Mouse (Mus musculus) midbrain, embryonic 11.5 days (tissue): ENCODE results near the gene Vwa8. TPM values are rescaled to one million over a fixed set of nuclear protein-coding genes. Genes with fewer than 3 reads are reported as not detected.

Source experiments
- ATAC-seq: fragments of 200-750 bp; cut with Nextera tagmentation; 2 replicates; pipeline ENCODE4 v1.8.0; 2017; ENCODE audit warnings: moderate TSS enrichment, moderate library complexity; ENCODE audit not compliant: low FRiP score
- DNase-seq: peaks from one replicate; pipeline ENCODE4 v3.0.0; 2015; ENCODE audit warnings: low spot score; ENCODE audit errors: missing footprints
- H3K27ac ChIP-seq: fragments of 300-500 bp; sonication (generic); 2 replicates; pipeline ENCODE4 v1.5.1; 2014; ENCODE audit warnings: low read depth, low read length
- H3K27me3 ChIP-seq: fragments of 300-500 bp; sonication (generic); 2 replicates; pipeline ENCODE4 v1.6.1; 2014; ENCODE audit warnings: mild to moderate bottlenecking, low read length, moderate library complexity, mixed read lengths; ENCODE audit not compliant: control insufficient read depth, insufficient read depth
- H3K36me3 ChIP-seq: fragments of 300-500 bp; sonication (generic); 2 replicates; pipeline ENCODE4 v1.6.1; 2014; ENCODE audit warnings: mild to moderate bottlenecking, low read length, moderate library complexity, mixed read lengths; ENCODE audit not compliant: control insufficient read depth, insufficient read depth
- H3K4me1 ChIP-seq: fragments of 300-500 bp; sonication (generic); 2 replicates; pipeline ENCODE4 v1.6.1; 2014; ENCODE audit warnings: low read length; ENCODE audit not compliant: control insufficient read depth, insufficient read depth
- H3K4me2 ChIP-seq: fragments of 300-500 bp; sonication (generic); 2 replicates; pipeline ENCODE4 v1.6.1; 2014; ENCODE audit warnings: mild to moderate bottlenecking, moderate library complexity
- H3K4me3 ChIP-seq: fragments of 300-500 bp; sonication (generic); 2 replicates; pipeline ENCODE4 v1.5.1; 2014; ENCODE audit warnings: low read depth, low read length
- H3K9ac ChIP-seq: fragments of 300-500 bp; sonication (generic); 2 replicates; pipeline ENCODE4 v1.6.1; 2014; ENCODE audit warnings: low read length
- H3K9me3 ChIP-seq: fragments of 300-500 bp; sonication (generic); 2 replicates; pipeline ENCODE4 v1.6.1; 2016; ENCODE audit warnings: low read length; ENCODE audit not compliant: control insufficient read depth
- WGBS: fragments of 180-500 bp; shearing (Covaris S2); extraction: QIAGEN DNeasy Blood & Tissue Kit; methylation state at CpG from one replicate; pipeline ENCODE4 v1.1.7; 2014; 5-methylcytosine and 5-hydroxymethylcytosine counted together
- polyA plus RNA-seq: library from polyadenylated mRNA; unstranded; fragments of >200 nt; fragmentation: Nextera tagmentation; extraction: Ambion mirVana; gene quantifications from 2 replicates; pipeline ENCODE4 v1.2.1, GENCODE M21; 2014

Gene Vwa8
- polyA plus RNA-seq, 1 experiment from 2014 or later: 7.0 TPM

DNA sequence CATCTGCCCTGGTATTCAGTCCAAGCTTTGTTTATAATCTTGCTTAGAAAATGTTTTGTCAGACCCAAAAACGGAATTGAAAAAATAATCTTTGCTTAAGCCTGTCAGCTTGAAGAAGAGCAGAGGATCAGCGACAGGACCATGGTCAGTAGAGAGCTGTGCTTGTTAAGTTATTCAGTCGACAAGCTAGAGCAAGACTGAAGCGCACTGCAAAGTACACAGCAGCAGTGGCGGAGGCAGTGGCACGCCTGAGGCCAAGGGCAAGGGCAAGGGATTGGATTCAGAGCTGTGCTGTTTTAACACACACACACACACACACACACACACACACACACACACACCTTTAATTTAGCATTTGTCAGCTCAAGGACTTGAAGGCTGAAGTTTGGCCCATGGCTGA, 263.2 kb downstream of the Vwa8 start:
- no peaks in the 10 kb centered on the region for H3K36me3 ChIP-seq
- no peak overlapping the region for H3K27ac ChIP-seq
- ATAC-seq (no peak), DNase-seq (no peak)
- H3K9me3 ChIP-seq: no peaks in the 10 kb centered on the region
- no peak overlapping the region for H3K4me3 ChIP-seq
- no peaks in the 10 kb centered on the region for H3K27me3 ChIP-seq
- H3K4me2 ChIP-seq: no peak overlapping the region
- no peak overlapping the region for H3K9ac ChIP-seq
- H3K4me1 ChIP-seq: no peaks in the 10 kb centered on the region
- WGBS: 84% methylated on average over 6 of the region's 6 CpGs

DNA sequence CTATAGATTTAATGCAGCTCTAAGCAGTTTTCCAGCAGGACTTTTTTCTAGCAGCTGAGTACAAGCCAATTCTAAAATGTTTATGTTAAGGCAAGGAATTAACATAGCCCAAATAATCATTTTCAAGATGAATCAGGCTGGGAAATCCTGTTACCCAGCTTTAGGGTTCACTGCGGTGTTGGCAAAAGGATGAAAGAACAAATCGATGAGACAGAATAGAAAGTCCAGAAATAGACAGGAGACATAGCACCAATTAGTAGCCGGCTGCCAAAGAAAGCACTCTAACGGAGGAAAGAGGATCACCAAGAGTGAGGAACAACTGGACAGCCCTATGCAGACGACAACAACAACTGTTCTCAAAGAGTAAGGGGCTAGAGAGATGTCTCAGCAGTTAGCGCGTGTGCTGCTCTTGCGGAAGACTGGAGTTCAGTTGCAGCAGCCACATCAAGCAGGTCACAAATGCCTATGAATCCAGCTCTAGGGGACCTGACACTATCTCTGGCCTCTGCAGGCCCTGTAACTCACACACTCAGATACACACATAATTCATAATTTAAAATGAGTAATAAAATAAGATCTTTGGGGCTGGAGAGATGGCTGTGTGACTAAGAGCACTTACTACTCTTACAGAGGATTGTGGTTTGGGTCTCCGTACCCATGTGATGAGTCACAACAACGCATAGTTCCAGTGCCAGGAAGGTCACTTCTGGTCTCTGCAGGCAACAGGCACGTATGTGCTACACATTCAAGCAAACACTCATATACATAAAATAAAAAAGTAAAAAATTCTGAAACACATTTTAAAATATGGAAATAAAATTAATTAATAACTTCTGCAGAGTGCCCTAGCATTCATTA, 265.9 kb downstream of the Vwa8 start:
- Histone ChIP-seq H3K4me1 (no peaks in the 10 kb centered on the region), H3K27ac (no peak overlapping the region), H3K9ac (no peak overlapping the region), H3K36me3 (no peaks in the 10 kb centered on the region), H3K4me3 (no peak overlapping the region), H3K27me3 (no peaks in the 10 kb centered on the region), H3K9me3 (no peaks in the 10 kb centered on the region), H3K4me2 (no peak overlapping the region)
- ATAC-seq: no peak
- no peak for DNase-seq
- WGBS: 91% methylated on average over 11 of the region's 11 CpGs

DNA sequence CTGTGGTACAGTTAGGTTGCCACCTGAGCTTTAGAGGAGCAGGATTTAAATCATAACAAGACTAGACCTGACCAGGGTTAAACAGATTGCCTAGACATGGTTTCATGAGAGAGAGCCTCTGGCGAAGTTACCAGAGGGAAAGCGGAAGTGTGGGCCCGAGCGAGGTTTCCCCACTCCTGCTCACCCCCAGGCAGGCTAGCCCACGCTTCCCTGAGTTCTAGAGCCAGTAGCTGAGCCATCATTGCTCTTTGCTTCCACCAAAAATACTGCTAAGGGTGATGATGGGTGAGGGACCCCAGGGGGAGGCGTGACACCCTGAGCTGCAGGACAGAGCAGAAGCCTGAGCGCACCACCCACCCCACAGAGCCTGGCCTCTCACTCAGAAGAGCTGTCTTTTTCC, 269.6 kb downstream of the Vwa8 start:
- no peak overlapping the region for H3K4me3 ChIP-seq
- ATAC-seq (no peak), DNase-seq (no peak)
- H3K9ac ChIP-seq: no peak overlapping the region
- no peak overlapping the region for H3K4me2 ChIP-seq
- 93% methylated on average over 7 of the region's 7 CpGs for WGBS
- no peaks in the 10 kb centered on the region for H3K36me3 ChIP-seq
- no peaks in the 10 kb centered on the region for H3K9me3 ChIP-seq
- H3K27me3 ChIP-seq: no peaks in the 10 kb centered on the region
- H3K27ac ChIP-seq: no peak overlapping the region
- H3K4me1 ChIP-seq: no peaks in the 10 kb centered on the region

DNA sequence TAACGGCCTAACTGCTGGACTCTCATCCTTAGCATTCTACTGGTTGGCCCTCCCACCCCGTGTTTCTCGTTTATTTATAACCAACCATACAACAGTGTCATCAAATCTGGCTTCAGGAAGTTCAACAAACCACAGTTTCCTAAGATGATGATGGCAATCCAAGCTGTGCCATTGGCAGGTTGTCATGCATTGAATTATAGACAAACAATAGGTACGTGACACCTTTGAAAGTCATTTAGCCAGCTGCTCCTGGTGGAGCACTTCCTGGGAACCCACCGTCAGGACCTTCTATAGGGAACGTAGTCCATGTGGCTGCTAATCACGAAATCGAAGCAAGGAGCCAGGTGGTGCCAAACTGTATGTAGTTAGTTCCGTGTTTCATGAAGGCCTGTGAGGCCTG, 270.5 kb downstream of the Vwa8 start:
- ATAC-seq: no peak
- Histone ChIP-seq H3K4me3 (no peak overlapping the region), H3K36me3 (no peaks in the 10 kb centered on the region), H3K4me2 (no peak overlapping the region), H3K27me3 (no peaks in the 10 kb centered on the region), H3K9me3 (no peaks in the 10 kb centered on the region), H3K4me1 (no peaks in the 10 kb centered on the region), H3K9ac (no peak overlapping the region), H3K27ac (no peak overlapping the region)
- 94% methylated on average over 9 of the region's 9 CpGs for WGBS
- DNase-seq: no peak

DNA sequence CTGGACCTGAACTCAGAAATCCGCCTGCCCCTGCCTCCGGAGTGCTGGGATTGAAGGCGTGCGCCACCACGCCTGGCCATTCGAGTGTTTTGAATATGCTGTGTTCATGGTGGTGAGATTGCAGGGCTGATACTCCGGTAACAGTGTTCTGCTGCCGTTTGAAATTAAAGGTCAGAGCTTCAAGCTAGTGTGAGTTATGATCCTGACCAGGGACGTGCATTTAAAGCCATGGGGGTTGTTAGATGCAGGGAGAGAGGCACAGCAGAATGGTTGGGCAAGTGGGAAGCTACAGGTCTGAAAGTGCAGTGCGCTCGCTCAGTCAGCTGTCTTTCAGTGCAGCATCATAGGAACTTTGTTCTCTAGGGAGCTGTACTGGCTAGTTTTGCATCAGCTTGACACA, 271.8 kb downstream of the Vwa8 start:
- no peaks in the 10 kb centered on the region for H3K9me3 ChIP-seq
- no peak overlapping the region for H3K4me2 ChIP-seq
- no peak overlapping the region for H3K9ac ChIP-seq
- H3K27me3 ChIP-seq: no peaks in the 10 kb centered on the region
- no peak for ATAC-seq
- no peaks in the 10 kb centered on the region for H3K36me3 ChIP-seq
- no peak overlapping the region for H3K27ac ChIP-seq
- no peak overlapping the region for H3K4me3 ChIP-seq
- WGBS: 87% methylated on average over 11 of the region's 11 CpGs
- no peaks in the 10 kb centered on the region for H3K4me1 ChIP-seq
- no peak for DNase-seq

DNA sequence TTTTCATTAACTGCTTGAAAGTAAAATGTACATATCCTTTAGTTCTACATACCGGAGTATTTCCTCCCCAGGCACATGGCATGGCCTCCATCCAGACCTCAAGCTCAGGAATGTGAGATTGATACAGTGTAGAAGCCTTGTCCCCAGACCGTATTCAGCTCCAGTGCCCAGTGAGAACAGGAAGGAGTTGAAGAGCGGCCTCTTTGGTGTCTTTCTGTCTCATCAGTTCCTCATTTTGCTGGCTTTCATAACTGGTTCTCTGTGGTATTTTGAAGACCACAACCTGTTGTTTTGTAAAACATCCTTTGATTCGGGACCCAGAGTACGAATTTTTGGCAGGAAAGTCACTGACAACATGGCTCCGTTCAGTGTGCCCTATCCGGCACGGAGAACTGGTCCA, 274.6 kb downstream of the Vwa8 start:
- Histone ChIP-seq H3K9me3 (no peaks in the 10 kb centered on the region), H3K4me3 (no peak overlapping the region), H3K4me1 (no peaks in the 10 kb centered on the region), H3K27me3 (no peaks in the 10 kb centered on the region), H3K4me2 (no peak overlapping the region), H3K9ac (no peak overlapping the region), H3K27ac (no peak overlapping the region), H3K36me3 (no peaks in the 10 kb centered on the region)
- WGBS: 87% methylated on average over 8 of the region's 8 CpGs
- DNase-seq: no peak
- no peak for ATAC-seq

DNA sequence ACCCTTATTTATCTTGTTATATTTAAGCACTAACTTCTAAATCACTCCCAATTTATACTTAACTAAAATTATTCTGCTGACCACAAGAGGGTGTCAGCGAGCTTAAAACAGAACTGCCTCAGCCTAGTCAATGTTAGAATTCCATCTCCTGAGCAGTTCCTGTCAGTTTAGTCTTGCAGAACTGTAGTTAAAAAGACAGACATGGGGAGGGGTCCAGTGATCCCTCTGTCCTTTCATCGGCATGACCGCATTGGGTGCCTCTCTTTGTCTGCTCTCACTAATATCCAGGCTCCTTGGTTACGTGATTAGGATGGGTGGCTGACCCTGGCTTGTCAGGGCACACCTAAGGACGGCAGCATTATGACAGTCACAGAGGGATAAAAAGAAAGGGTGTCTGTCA, 275.8 kb downstream of the Vwa8 start:
- no peaks in the 10 kb centered on the region for H3K9me3 ChIP-seq
- H3K4me1 ChIP-seq: no peaks in the 10 kb centered on the region
- ATAC-seq (peak; percentile 63; the same call in 1 of the 2 replicates), DNase-seq (no peak)
- H3K4me2 ChIP-seq: no peak overlapping the region
- no peaks in the 10 kb centered on the region for H3K27me3 ChIP-seq
- 42% methylated on average over 5 of the region's 5 CpGs for WGBS
- H3K9ac ChIP-seq: no peak overlapping the region
- H3K36me3 ChIP-seq: no peaks in the 10 kb centered on the region
- no peak overlapping the region for H3K4me3 ChIP-seq
- no peak overlapping the region for H3K27ac ChIP-seq

DNA sequence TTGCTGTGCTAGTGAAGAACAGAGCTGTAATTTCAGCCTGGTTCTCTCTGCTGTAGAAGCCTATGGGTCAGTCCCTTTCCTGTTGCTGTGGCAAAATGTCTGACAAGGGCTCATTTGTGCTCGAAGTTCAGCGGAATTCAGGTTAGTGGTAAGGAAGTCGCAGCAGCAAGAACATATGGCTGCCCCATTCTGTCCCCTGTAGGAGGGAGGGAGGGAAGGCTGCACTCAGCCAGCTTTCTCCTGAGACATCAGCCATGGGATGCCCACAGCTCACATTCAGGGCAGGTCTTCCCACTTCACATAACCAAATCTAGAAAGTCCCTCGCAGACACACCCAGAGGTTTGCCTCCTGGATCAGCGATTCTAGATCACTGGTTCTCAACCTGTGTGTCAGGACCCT, 277.3 kb downstream of the Vwa8 start:
- no peak overlapping the region for H3K4me2 ChIP-seq
- 88% methylated on average over 5 of the region's 5 CpGs for WGBS
- no peaks in the 10 kb centered on the region for H3K9me3 ChIP-seq
- H3K9ac ChIP-seq: no peak overlapping the region
- H3K27me3 ChIP-seq: no peaks in the 10 kb centered on the region
- H3K4me1 ChIP-seq: no peaks in the 10 kb centered on the region
- no peak overlapping the region for H3K27ac ChIP-seq
- H3K4me3 ChIP-seq: no peak overlapping the region
- no peak for ATAC-seq
- DNase-seq: no peak
- no peaks in the 10 kb centered on the region for H3K36me3 ChIP-seq

DNA sequence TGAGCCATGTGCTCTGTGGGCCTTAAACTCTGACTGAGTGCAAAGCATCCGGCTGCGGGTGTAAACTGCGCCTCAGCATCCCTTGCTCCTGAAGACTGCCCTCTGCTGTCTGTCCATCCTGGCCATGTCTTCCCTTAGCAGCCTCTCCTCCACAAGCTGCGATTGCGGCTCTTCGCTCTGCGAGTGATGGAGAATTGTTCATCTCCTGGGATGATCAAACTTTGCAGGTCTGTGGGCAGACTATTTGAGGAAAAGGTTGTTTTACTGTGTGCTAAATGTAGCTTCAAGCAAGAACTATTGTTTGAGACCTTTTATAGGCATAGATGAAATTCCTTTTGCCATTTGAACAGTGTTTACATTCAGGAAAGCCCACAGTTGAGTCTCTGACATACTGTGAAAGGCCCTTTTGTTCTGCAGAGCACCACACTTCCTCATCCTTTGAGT, 286.1 kb downstream of the Vwa8 start:
- Histone ChIP-seq H3K4me3 (no peak overlapping the region), H3K9me3 (no peaks in the 10 kb centered on the region), H3K27ac (no peak overlapping the region), H3K4me2 (no peak overlapping the region), H3K36me3 (no peaks in the 10 kb centered on the region), H3K9ac (no peak overlapping the region), H3K27me3 (no peaks in the 10 kb centered on the region), H3K4me1 (peaks cover under 1% of the 10 kb centered on the region; the same call in 1 of the 2 replicates)
- DNase-seq (peak; percentile 87), ATAC-seq (0 out of 2 replicates have a peak, but pooled peaks have one; percentile 62)
- 12% methylated on average over 7 of the region's 7 CpGs for WGBS
